Mouse (Mus musculus) lung, adult 2 months (tissue): Measurements from ENCODE around the gene Fam13a. TPM values are rescaled to one million over a fixed set of nuclear protein-coding genes. Genes with fewer than 3 reads are reported as not detected.

Source experiments
- DNase-seq: peaks from one replicate; pipeline ENCODE4 v3.0.0; 2022
- H3K4me1 ChIP-seq: fragments of 200-500 bp; 2 replicates; pipeline ENCODE4 v1.6.1; 2011; ENCODE audit warnings: low read length; ENCODE audit not compliant: control insufficient read depth, insufficient read depth
- H3K4me3 ChIP-seq: fragments of 200-500 bp; replicated peaks from 2 replicates; pipeline ENCODE3; 2011; ENCODE audit warnings: low read depth, mild to moderate bottlenecking, control low read depth, low read length; ENCODE audit errors: extremely low read depth
- CTCF ChIP-seq: fragments of 200-500 bp; IDR thresholded peaks from 2 replicates; pipeline ENCODE4 v1.5.1; 2011; ENCODE audit warnings: mild to moderate bottlenecking, low read length, control low read depth; ENCODE audit not compliant: insufficient read depth
- POLR2A ChIP-seq: fragments of 200-500 bp; IDR thresholded peaks from 2 replicates; pipeline ENCODE4 v1.6.1; 2011; ENCODE audit warnings: low read depth, mild to moderate bottlenecking, control low read depth, low read length, borderline replicate concordance; ENCODE audit errors: extremely low read depth
- WGBS: fragments of 180-500 bp; shearing (Covaris S2); methylation state at CpG from one replicate; pipeline ENCODE4 v1.1.7; 2018; 5-methylcytosine and 5-hydroxymethylcytosine counted together
- polyA plus RNA-seq: library from polyadenylated mRNA; depleted of rRNA; stranded (reverse); fragments of >200 nt; gene quantifications from 2 replicates; pipeline ENCODE4 v1.2.3, GENCODE M21; 2012

Fam13a gene
- polyA plus RNA-seq, 1 experiment, result 8.4 TPM

GRCm38 (mm10) chr6:58974428-58974827 is 49.9 kb downstream of the Fam13a start:
- TF ChIP-seq CTCF (no peak), POLR2A (no peak)
- 90% methylated on average over 2 of the region's 2 CpGs for WGBS
- H3K4me3 ChIP-seq, result no peak overlapping the region
- no peaks in the 10 kb centered on the region for H3K4me1 ChIP-seq
- no peak for DNase-seq

- no peak overlapping the region for H3K4me3 ChIP-seq
- WGBS, result 93% methylated on average over 1 of the region's 1 CpGs
- DNase-seq, result no peak
- H3K4me1 ChIP-seq, result no peaks in the 10 kb centered on the region
- TF ChIP-seq POLR2A (no peak), CTCF (no peak)
Observed at GRCm38 (mm10) chr6:58972873-58973272, 51.5 kb downstream of the Fam13a start.

GRCm38 (mm10) chr6:58968272-58968671 is 56.1 kb downstream of the Fam13a start:
- 69% methylated on average over 3 of the region's 3 CpGs for WGBS
- H3K4me3 ChIP-seq, result no peak overlapping the region
- H3K4me1 ChIP-seq, result no peaks in the 10 kb centered on the region
- TF ChIP-seq CTCF, result no peak
- TF ChIP-seq POLR2A, result no peak
- DNase-seq, result no peak

GRCm38 (mm10) chr6:58965071-58965831 is 59.1 kb downstream of the Fam13a start:
- H3K4me3 ChIP-seq, result no peak overlapping the region
- H3K4me1 ChIP-seq, result no peaks in the 10 kb centered on the region
- no peak for DNase-seq
- WGBS, result 37% methylated on average over 12 of the region's 12 CpGs
- TF ChIP-seq CTCF, result no peak
- no peak for TF ChIP-seq POLR2A

GRCm38 (mm10) chr6:58964565-58964964 is 59.8 kb downstream of the Fam13a start:
- H3K4me1 ChIP-seq, result no peaks in the 10 kb centered on the region
- TF ChIP-seq CTCF (no peak), POLR2A (no peak)
- no peak overlapping the region for H3K4me3 ChIP-seq
- DNase-seq, result no peak

- Histone ChIP-seq H3K4me3 (no peak overlapping the region), H3K4me1 (no peaks in the 10 kb centered on the region)
- no peak for DNase-seq
- WGBS, result 94% methylated on average over 2 of the region's 2 CpGs
- TF ChIP-seq POLR2A (no peak), CTCF (no peak)
Observed at GRCm38 (mm10) chr6:58964091-58964490, 60.3 kb downstream of the Fam13a start.

- 85% methylated on average over 5 of the region's 5 CpGs for WGBS
- no peak for DNase-seq
- H3K4me3 ChIP-seq, result no peak overlapping the region
- no peaks in the 10 kb centered on the region for H3K4me1 ChIP-seq
- no peak for TF ChIP-seq CTCF
Observed at GRCm38 (mm10) chr6:58962691-58963090, 61.7 kb downstream of the Fam13a start.

GRCm38 (mm10) chr6:58960523-58960922 is 63.8 kb downstream of the Fam13a start:
- WGBS, result 75% methylated on average over 2 of the region's 2 CpGs
- no peaks in the 10 kb centered on the region for H3K4me1 ChIP-seq
- no peak overlapping the region for H3K4me3 ChIP-seq
- DNase-seq, result no peak
- TF ChIP-seq CTCF, result no peak
- TF ChIP-seq POLR2A, result no peak

GRCm38 (mm10) chr6:58951128-58951992 is 73.0 kb downstream of the Fam13a start:
- H3K4me1 ChIP-seq, result peaks cover 3% of the 10 kb centered on the region; the same call in 1 of the 2 replicates
- DNase-seq, result peak; percentile 20
- WGBS, result 27% methylated on average over 2 of the region's 2 CpGs

More at GRCm38 (mm10) chr6:58951128-58951992, 73.0 kb downstream of the Fam13a start:
- TF ChIP-seq CTCF (no peak), POLR2A (no peak)
- no peak overlapping the region for H3K4me3 ChIP-seq
